ENCODE assay signal across 8 mouse cellular contexts in the genomic region with DNA sequence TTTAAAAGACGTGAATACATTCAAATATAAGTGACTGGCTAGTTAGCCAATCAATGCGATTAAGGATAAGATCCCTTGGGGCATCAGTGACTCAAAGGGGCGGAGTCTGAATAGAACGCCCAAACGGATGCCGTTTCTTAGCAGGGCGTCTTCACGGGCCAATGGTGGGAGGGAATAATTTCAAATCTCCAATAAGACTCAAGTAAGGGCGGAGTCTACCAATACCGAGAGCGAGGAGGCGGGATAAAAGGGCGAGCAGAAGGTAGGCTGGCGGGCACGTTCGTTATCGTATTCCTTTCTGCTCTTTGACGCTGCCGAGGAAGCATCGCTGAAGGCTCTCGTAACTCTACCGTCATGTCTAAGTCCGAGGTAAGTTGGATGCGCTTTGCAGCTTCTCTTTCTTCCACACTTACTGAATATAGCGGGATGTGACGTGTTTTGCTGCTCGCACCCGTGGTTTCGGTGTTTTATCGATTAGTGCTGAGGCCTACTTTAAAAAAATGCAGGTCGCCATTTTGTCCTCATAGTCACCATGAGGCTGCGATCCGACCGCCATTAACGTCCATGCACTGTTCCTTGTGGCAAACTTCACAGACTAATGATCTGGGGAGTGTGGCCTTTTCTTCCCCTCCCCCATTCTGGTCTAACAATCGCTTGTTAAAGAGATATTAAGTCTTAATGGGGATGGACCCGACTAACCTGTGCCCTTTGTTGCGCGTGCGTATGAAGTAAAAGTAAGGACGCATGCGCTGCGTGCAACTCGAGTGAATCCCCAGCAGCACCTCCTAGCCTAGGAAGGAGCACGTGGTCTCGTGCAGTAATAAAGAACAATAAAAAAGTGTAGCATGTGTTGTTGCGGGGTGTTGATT. TPM values are rescaled to one million over a fixed set of nuclear protein-coding genes. Genes with fewer than 3 reads are reported as not detected.
DNase-seq lines count a peak whose midpoint lies in the region; ATAC-seq and TF ChIP-seq lines count a peak whose summit lies in the region.

A gene (plus strand): TSS at position 273 of the 869 bp plus-strand sequence.

- peak within 1 kb of the TSS; percentile 73 for H3K4me2 ChIP-seq in embryonic facial prominence, embryonic 15.5 days (replicated peaks)
- H3K4me2 ChIP-seq in limb, embryonic 14.5 days (replicated peaks; ENCODE audit: low read depth, low read length, severe bottlenecking) = peak within 1 kb of the TSS; percentile 65
- H3K4me2 ChIP-seq in midbrain, postnatal 0 days (ENCODE audit: low read depth, low read length, poor library complexity, severe bottlenecking) = peak within 1 kb of the TSS; percentile 63

- DNase-seq in 3T3-L1 (ENCODE audit: low read depth, low spot score) = peak; percentile 100
- DNase-seq in heart, adult 8-10 months (ENCODE audit: low spot score) = peak; percentile 97
- peak; percentile 99 for DNase-seq in kidney, adult 9 months
- peak; percentile 100 for DNase-seq in limb, embryonic 14.5 days (ENCODE audit: low spot score)
- peak; percentile 99 for DNase-seq in midbrain, postnatal 0 days (ENCODE audit: low spot score)
- DNase-seq in spleen, postnatal 36 days (ENCODE audit: low spot score in 2 of 2) = peak; percentile 96 to 98

- H3K27ac ChIP-seq in bone marrow, adult 2 months (ENCODE audit: control insufficient read depth, insufficient read depth, low read depth, low read length, poor library complexity) = peak within 1 kb of the TSS; percentile 78
- peak within 1 kb of the TSS; percentile 94 for H3K27ac ChIP-seq in embryonic facial prominence, embryonic 15.5 days (replicated peaks)
- H3K27ac ChIP-seq in limb, embryonic 14.5 days (replicated peaks; ENCODE audit: low read depth, low read length) = peak within 1 kb of the TSS; percentile 90
- H3K27ac ChIP-seq in midbrain, postnatal 0 days (ENCODE audit: low read depth, low read length) = peak within 1 kb of the TSS; percentile 97

- TF ChIP-seq CTCF in bone marrow, adult 2 months (IDR thresholded peaks at IDR 0.05; ENCODE audit: control insufficient read depth, insufficient read depth, low read length) = no peak
- TF ChIP-seq CTCF in midbrain, postnatal 0 days (IDR thresholded peaks at IDR 0.05) = no peak

- H3K9me3 ChIP-seq in embryonic facial prominence, embryonic 15.5 days (replicated peaks) = no peaks in the 10 kb centered on the region
- no peaks in the 10 kb centered on the region for H3K9me3 ChIP-seq in limb, embryonic 14.5 days (ENCODE audit: control insufficient read depth, low read length)
- H3K9me3 ChIP-seq in midbrain, postnatal 0 days (ENCODE audit: low read length) = no peaks in the 10 kb centered on the region

- no peaks in the 10 kb centered on the region for H3K4me1 ChIP-seq in bone marrow, adult 2 months (ENCODE audit: control insufficient read depth, insufficient read depth, low read length)
- peaks cover 18% of the 10 kb centered on the region for H3K4me1 ChIP-seq in embryonic facial prominence, embryonic 15.5 days
- H3K4me1 ChIP-seq in limb, embryonic 14.5 days (ENCODE audit: control insufficient read depth, insufficient read depth, low read length) = peaks cover 21% of the 10 kb centered on the region
- no peaks in the 10 kb centered on the region for H3K4me1 ChIP-seq in midbrain, postnatal 0 days (ENCODE audit: insufficient read depth, low read length)

- H3K27me3 ChIP-seq in embryonic facial prominence, embryonic 15.5 days = no peaks in the 10 kb centered on the region
- H3K27me3 ChIP-seq in limb, embryonic 14.5 days (ENCODE audit: control insufficient read depth, insufficient read depth, low read length) = no peaks in the 10 kb centered on the region
- no peaks in the 10 kb centered on the region for H3K27me3 ChIP-seq in midbrain, postnatal 0 days (ENCODE audit: insufficient read depth, low read length)

- peak within 1 kb of the TSS; percentile 88 for H3K4me3 ChIP-seq in bone marrow, adult 2 months (replicated peaks; ENCODE audit: control insufficient read depth, low read depth, low read length)
- peak within 1 kb of the TSS; percentile 72 for H3K4me3 ChIP-seq in embryonic facial prominence, embryonic 15.5 days (replicated peaks)
- H3K4me3 ChIP-seq in limb, embryonic 14.5 days (replicated peaks; ENCODE audit: low read length) = peak within 1 kb of the TSS; percentile 74
- peak within 1 kb of the TSS; percentile 65 for H3K4me3 ChIP-seq in midbrain, postnatal 0 days (ENCODE audit: low read depth, low read length)

- under 1% methylated on average over 47 of the region's 47 CpGs for WGBS in bone marrow, adult 2 months
- WGBS in embryonic facial prominence, embryonic 15.5 days = under 1% methylated on average over 47 of the region's 47 CpGs
- WGBS in limb, embryonic 14.5 days = under 1% methylated on average over 47 of the region's 47 CpGs
- WGBS in midbrain, postnatal 0 days = under 1% methylated on average over 47 of the region's 47 CpGs

- peak; percentile 92 for ATAC-seq in embryonic facial prominence, embryonic 15.5 days (ENCODE audit: insufficient number of reproducible peaks, low FRiP score, low TSS enrichment, low read depth)
- ATAC-seq in limb, embryonic 14.5 days (ENCODE audit: low FRiP score, low read depth) = peak; percentile 91
- peak; percentile 94 for ATAC-seq in midbrain, postnatal 0 days (ENCODE audit: low FRiP score)

- peak within 1 kb of the TSS; percentile 75 for H3K9ac ChIP-seq in embryonic facial prominence, embryonic 15.5 days
- H3K9ac ChIP-seq in limb, embryonic 14.5 days (ENCODE audit: low read depth, low read length, severe bottlenecking) = peak within 1 kb of the TSS; percentile 84
- H3K9ac ChIP-seq in midbrain, postnatal 0 days (replicated peaks; ENCODE audit: low read length, poor library complexity, severe bottlenecking) = peak within 1 kb of the TSS; percentile 85

- H3K36me3 ChIP-seq in embryonic facial prominence, embryonic 15.5 days = peaks cover 36% of the 10 kb centered on the region
- peaks cover 46% of the 10 kb centered on the region for H3K36me3 ChIP-seq in limb, embryonic 14.5 days (ENCODE audit: control insufficient read depth, insufficient read depth, low read length)
- H3K36me3 ChIP-seq in midbrain, postnatal 0 days (ENCODE audit: insufficient read depth, low read length) = peaks cover 19% of the 10 kb centered on the region

- TF ChIP-seq POLR2A in bone marrow, adult 2 months (IDR thresholded peaks at IDR 0.05; ENCODE audit: borderline replicate concordance, control insufficient read depth, low read depth, low read length) = peak; percentile 53; the same call in 1 of the 2 replicates
- peak; percentile 82; the same call in 1 of the 2 replicates for TF ChIP-seq POLR2A in limb, embryonic 14.5 days (IDR thresholded peaks at IDR 0.05; ENCODE audit: borderline replicate concordance, extremely low read depth, insufficient read depth, insufficient read length)

RNA-seq across cellular contexts. Expression of the gene that starts here (rescaled TPM):
- polyA plus RNA-seq in bone marrow, adult 2 months (2011; ENCODE audit: insufficient read depth, insufficient read length, low replicate concordance, missing spikeins) = 406 and 641 TPM in 2 replicates
- polyA plus RNA-seq in embryonic facial prominence, embryonic 15.5 days (2015; fragmentation: Nextera tagmentation; extraction: Ambion mirVana) = 667 and 669 TPM in 2 replicates
- total RNA-seq in heart, adult 8-10 months (2022) = 100 to 1,000 TPM; 134 to 164 (median 150) TPM
- 830 and 1,175 TPM in 2 replicates for polyA plus RNA-seq in limb, embryonic 14.5 days (2012; rRNA removed)
- 704 and 769 TPM in 2 replicates for polyA plus RNA-seq in limb, embryonic 14.5 days (2014; fragmentation: Nextera tagmentation; extraction: Ambion mirVana)
- total RNA-seq in midbrain, postnatal 0 days (2014; rRNA removed) = 142 and 190 TPM in 2 replicates
- 540 and 609 TPM in 2 replicates for polyA plus RNA-seq in midbrain, postnatal 0 days (2015; fragmentation: Nextera tagmentation; extraction: Ambion mirVana)

Comparison
In these comparisons a context has a peak if more than half of its experiments do, and no peak if none do; other contexts are left out.
1. Peak in every context shown above with its lines: DNase-seq, ATAC-seq, H3K4me3 ChIP-seq and H3K27ac ChIP-seq.